Mouse (Mus musculus): Measurements from ENCODE around the gene Nradd. TPM values are rescaled to one million over a fixed set of nuclear protein-coding genes. Genes with fewer than 3 reads are reported as not detected.

The Nradd gene
- polyA plus RNA-seq (2017; shearing (Covaris generic)), result 1.9 TPM

GRCm38 (mm10) chr9:110624361-110625166 is at the start of gene Nradd:
Gene Nradd (minus strand): TSS chr9:110624452.

GRCm38 (mm10) chr9:110656249-110657221 is 32.3 kb upstream of the Nradd start, which contains the start of gene Ccdc12:
Gene Ccdc12 (plus strand): TSS chr9:110656503.

GRCm38 (mm10) chr9:110653655-110654461 is 29.6 kb upstream of the Nradd start, which contains the start of gene Nbeal2:
Gene Nbeal2 (minus strand): TSS chr9:110654161.

Other genes starting within 250 kb of the Nradd start
- gene Ptpn23, start 216.2 kb downstream of the Nradd start, polyA plus RNA-seq (2017; shearing (Covaris generic)), result 5.7 TPM
- not detected for gene Ngp, start 204.7 kb downstream of the Nradd start, polyA plus RNA-seq (2017; shearing (Covaris generic))
- gene Klhl18, start 147.8 kb downstream of the Nradd start, polyA plus RNA-seq (2017; shearing (Covaris generic)), result 9.2 TPM
- 0.74 TPM for gene Kif9, start 147.5 kb downstream of the Nradd start, polyA plus RNA-seq (2017; shearing (Covaris generic))
- gene Setd2, start 91.9 kb downstream of the Nradd start, polyA plus RNA-seq (2017; shearing (Covaris generic)), result 37.0 TPM
- gene Nbeal2, start 29.7 kb upstream of the Nradd start, polyA plus RNA-seq (2017; shearing (Covaris generic)), result 48.9 TPM
- gene Ccdc12, start 32.1 kb upstream of the Nradd start, polyA plus RNA-seq (2017; shearing (Covaris generic)), result 271 TPM
- gene Myl3, start 117.4 kb upstream of the Nradd start, polyA plus RNA-seq (2017; shearing (Covaris generic)), result not detected
- not detected for gene Pth1r, start 122.7 kb upstream of the Nradd start, polyA plus RNA-seq (2017; shearing (Covaris generic))
- gene Prss42, start 173.7 kb upstream of the Nradd start, polyA plus RNA-seq (2017; shearing (Covaris generic)), result 0.11 TPM
- gene Prss44, start 189.5 kb upstream of the Nradd start, polyA plus RNA-seq (2017; shearing (Covaris generic)), result not detected
- gene Prss43, start 202.2 kb upstream of the Nradd start, polyA plus RNA-seq (2017; shearing (Covaris generic)), result not detected
- not detected for gene Prss45, start 210.1 kb upstream of the Nradd start, polyA plus RNA-seq (2017; shearing (Covaris generic))
- not detected for gene Prss46, start 220.1 kb upstream of the Nradd start, polyA plus RNA-seq (2017; shearing (Covaris generic))
- not detected for gene Prss50, start 233.5 kb upstream of the Nradd start, polyA plus RNA-seq (2017; shearing (Covaris generic))

Data from CD4-positive, CD25-positive, alpha-beta regulatory T cell (primary cell).